Mouse (Mus musculus) brown adipose tissue, adult 24 weeks (tissue): ENCODE measurements around the gene Marveld3. TPM values are rescaled to one million over a fixed set of nuclear protein-coding genes. Genes with fewer than 3 reads are reported as not detected.

Experiments used
- H3K27ac ChIP-seq: fragments of 200-500 bp; replicated peaks from 2 replicates; pipeline ENCODE4 v1.5.1; 2012; ENCODE audit warnings: low read depth, mild to moderate bottlenecking, low read length
- H3K4me1 ChIP-seq: fragments of 200-500 bp; 2 replicates; pipeline ENCODE4 v1.6.1; 2012; ENCODE audit warnings: low read length, mixed read lengths; ENCODE audit not compliant: control insufficient read depth, insufficient read depth, insufficient read length
- H3K4me3 ChIP-seq: fragments of 200-500 bp; 2 replicates; pipeline ENCODE4 v1.5.1; 2012; ENCODE audit warnings: low read depth, mild to moderate bottlenecking, low read length, moderate library complexity; ENCODE audit not compliant: insufficient read depth
- polyA plus RNA-seq: library from polyadenylated mRNA; stranded (reverse); fragments of >200 nt; gene quantifications from 2 replicates; pipeline ENCODE4 v1.2.4, GENCODE M21; 2012; ENCODE audit not compliant: missing spikeins, insufficient read depth, insufficient read length

Gene Marveld3
- polyA plus RNA-seq, 1 experiment: not detected

DNA sequence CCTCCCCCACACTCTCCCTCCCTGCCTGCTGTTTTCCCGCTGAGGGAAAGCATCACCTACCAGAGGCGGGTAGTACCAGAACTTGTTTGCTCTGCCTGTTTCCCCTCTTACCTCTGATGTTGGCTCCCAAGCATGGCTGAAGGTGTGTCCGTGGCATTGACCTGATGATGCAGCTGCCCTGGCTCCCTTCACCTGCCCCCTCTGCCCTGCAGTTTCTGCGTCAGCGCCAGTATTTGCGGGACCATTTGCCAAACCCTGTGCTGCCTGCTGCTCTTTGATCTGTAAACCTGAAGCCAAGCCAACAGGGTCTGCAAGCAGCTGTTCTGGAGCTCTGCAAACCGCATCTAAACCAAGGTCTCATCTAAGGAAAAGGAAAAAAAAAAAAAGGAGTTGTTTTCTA, 24.4 kb upstream of the Marveld3 start:
- Histone ChIP-seq H3K4me3 (no peak overlapping the region), H3K4me1 (no peaks in the 10 kb centered on the region), H3K27ac (no peak overlapping the region)

DNA sequence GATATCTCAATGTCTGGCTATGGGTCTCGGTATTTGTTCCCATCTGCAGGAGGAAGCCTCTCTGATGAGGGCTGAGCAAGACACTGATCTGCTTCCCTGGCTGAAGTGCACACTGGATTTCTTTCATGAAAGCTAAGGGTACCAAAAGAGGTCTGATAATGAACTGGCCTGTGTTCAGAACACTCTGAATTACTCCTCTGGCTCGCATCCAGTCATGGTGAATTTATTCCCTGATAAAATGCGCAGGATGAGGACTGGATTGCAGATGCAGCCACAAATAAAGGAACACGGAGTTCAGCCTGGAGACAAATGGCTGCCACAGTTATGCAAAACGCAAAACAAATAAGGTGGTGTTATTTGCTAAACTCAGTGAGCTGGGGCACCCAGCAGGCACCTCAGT, 21.9 kb upstream of the Marveld3 start:
- Histone ChIP-seq H3K27ac (no peak overlapping the region), H3K4me3 (no peak overlapping the region), H3K4me1 (no peaks in the 10 kb centered on the region)

DNA sequence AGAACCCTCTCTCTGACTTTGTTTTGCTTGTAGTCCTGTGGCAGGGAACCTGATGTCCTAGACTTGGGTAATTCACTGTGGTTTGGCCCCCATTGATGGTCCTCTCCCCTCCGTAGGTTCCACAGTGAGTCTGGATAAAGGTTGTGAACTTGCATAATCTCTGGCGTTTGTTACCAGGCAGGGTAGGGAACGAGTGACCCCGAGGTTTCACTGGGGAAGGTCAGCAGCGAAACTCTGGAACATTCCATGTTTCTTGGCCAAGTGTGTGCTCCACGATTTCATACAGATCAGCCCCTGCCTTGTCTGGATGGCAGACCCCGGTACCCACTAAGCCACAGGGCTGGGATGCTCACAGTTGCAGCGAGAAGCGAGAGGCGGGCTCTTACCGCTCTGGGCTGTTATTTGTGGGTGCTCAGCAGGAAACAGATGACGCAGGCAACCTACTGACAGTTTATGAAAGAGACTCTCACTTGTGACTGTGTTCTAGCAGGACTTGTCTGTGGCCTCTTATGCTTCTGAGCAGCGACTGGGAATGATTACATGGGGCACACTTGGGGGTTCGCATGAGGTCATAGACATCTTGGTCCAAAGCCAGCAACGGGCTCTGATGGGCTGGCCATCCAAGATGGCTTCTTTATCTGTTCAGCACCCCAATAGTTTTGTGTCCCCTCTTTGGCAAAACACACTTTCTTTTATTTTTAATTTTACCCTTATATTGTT, 20.5 kb upstream of the Marveld3 start:
- Histone ChIP-seq H3K27ac (no peak overlapping the region), H3K4me3 (no peak overlapping the region), H3K4me1 (no peaks in the 10 kb centered on the region)

DNA sequence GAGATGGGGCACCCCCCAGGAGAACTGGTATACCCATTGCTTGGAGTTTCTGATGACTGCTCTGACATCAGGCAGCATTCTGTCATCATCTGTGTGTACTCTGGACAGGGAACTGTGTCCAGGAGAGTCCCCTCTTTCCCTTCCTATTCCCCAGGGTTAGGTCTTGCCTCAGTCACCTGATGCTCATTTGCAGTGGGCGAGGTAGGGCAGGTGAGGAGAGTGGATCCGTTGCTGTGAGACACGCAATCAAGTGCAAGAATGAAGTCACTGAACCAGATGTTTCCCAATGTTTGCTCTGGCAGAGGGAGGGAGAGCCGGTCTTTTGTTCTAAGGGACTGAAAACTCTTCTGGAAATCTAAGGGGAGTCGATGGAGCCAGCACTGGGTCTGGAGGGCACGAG, 17.3 kb upstream of the Marveld3 start:
- Histone ChIP-seq H3K4me3 (no peak overlapping the region), H3K27ac (no peak overlapping the region), H3K4me1 (no peaks in the 10 kb centered on the region)

DNA sequence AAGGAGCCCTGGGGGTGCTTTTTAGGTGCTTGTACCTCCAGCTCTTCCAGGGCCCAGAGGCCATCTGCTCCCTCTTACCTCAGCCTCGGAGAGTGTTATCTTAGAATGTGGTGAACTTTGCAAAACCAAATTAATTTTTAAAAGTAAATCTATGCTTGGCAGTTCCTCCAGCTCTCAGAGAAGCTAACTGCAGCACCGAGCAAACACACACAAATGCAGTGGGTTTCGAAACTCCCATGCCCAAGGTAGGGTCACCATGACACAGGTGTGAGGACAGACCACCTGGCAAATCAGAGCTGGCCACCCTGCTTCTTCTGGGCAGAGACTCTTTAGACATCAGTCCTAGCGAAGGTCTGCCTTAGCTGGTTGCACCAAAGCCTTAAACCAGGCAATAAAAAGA, 10.9 kb upstream of the Marveld3 start:
- Histone ChIP-seq H3K4me1 (no peaks in the 10 kb centered on the region), H3K4me3 (no peak overlapping the region), H3K27ac (no peak overlapping the region)

DNA sequence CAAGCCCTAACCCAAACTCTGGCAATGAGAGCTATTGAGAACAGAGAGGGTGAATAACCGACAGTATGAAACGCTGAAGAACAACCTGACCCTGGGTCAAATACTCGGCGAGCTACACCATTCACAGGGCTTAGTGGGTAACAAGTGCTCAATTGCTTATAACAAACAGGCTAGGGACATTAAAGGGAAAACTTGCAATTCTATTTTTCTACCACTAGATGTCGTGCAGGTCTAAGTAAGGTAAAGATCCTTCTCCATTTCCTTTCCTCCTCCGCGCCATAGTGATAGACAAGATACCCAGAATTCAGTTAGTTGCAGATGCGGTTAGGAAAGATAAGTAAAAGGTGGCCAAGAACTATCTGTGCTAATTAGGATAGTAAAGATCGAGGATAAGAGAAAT, 8.3 kb upstream of the Marveld3 start:
- Histone ChIP-seq H3K4me1 (no peaks in the 10 kb centered on the region), H3K4me3 (no peak overlapping the region), H3K27ac (no peak overlapping the region)

DNA sequence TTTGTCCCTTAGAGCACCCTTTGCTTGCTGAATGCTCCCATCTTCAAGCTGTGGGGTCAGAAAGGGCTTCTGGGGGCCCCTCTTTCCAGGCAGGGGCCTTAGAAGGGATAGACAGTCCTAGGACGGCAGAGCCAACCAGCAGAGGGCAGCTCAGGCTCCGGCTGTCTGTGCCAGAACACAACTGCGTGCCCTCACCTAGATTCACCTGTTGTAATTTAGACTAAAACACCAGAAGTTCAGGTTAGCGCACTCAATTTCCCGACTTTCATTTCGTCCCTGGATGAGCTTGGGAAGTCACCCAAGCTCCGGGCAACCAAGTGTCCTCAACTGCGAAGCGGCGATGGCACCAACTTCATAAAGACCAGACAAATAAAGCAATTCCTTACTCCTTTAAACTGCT, 6.8 kb upstream of the Marveld3 start:
- Histone ChIP-seq H3K4me3 (no peak overlapping the region), H3K27ac (no peak overlapping the region), H3K4me1 (no peaks in the 10 kb centered on the region)

DNA sequence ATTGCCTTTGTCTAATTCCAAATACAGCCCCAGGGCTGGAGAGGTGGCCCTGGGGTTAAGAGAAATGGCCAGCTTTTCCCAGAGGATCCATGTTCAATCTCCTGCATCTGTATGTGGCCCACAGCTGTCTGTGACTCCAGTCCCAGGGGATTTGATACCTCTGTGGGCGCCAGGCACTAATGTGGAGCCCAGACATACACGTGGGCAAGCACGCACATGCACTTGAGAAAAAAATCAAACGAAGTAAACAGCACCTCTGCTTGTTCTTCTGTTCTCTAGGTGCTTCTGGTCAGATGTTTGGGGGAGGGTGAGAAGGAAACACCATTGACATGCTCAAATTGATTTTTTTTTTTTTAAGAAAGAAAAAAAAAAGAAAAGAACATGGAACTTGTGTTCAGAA, 2.1 kb upstream of the Marveld3 start:
- H3K4me3 ChIP-seq: no peak overlapping the region
- H3K27ac ChIP-seq: no peak overlapping the region
- no peaks in the 10 kb centered on the region for H3K4me1 ChIP-seq

DNA sequence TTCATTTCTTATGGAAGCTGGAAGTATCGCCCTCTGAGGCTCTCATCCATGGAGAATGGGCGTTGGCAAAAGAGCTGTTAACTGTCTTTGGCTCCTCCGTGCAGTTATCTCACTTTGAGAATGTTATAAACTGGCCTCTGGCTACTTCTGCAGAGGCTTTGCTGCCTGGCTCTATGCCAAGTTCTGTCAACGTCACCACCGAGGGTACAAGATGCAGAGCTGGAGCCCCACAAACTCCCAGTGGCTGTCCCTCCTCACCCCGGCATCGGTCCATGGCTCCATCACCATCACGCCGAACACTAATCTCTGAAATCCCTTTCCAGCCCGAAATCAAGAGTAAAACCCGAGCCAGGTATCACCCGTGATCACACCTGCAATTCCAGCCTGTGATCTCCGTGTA, 1.4 kb upstream of the Marveld3 start:
- Histone ChIP-seq H3K4me3 (no peak overlapping the region), H3K27ac (no peak overlapping the region), H3K4me1 (no peaks in the 10 kb centered on the region)

DNA sequence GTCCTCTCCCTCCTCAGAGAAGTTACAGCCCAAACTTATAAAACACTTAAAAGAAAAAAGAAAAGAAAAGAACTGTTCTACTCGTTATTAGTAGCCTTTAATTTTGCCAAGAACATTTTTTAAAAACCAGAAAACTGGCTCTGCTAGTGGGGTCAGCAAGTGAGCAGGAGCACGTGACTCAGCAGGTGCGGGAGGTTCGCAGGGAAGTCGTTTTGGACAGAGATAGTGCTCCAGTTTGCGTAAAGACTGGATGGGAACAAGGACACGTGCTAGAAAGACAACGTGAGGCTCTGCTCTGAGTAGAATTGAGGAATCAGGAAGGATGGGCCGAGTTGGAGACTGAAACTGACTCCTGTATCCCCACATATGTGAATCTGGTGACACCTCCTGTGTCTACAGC, 893 bp upstream of the Marveld3 start:
- Histone ChIP-seq H3K4me3 (no peak overlapping the region), H3K4me1 (no peaks in the 10 kb centered on the region), H3K27ac (no peak overlapping the region)

DNA sequence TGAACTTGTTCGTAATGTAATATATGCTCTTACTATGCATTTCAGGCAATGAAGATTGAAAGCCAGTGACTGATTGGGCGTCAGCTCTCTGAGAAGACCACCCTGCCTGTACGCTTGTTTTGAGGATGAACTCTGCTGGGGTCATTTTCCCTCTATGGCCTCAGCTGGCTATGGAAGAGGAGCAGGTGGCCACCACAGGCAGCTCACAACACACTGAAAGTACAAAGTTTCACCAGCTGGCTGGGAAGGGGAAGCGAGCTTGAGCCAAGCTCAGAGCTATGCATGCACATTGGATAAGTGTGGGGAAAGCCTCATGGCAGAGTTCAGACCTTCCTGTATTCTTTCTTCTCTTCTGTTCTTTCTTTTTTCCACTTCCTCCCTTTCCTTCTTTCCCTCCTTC, 2.9 kb downstream of the Marveld3 start:
- Histone ChIP-seq H3K4me3 (no peak overlapping the region), H3K27ac (no peak overlapping the region), H3K4me1 (0 out of 2 replicates have a peak, but pooled peaks cover 2% of the 10 kb centered on the region)

DNA sequence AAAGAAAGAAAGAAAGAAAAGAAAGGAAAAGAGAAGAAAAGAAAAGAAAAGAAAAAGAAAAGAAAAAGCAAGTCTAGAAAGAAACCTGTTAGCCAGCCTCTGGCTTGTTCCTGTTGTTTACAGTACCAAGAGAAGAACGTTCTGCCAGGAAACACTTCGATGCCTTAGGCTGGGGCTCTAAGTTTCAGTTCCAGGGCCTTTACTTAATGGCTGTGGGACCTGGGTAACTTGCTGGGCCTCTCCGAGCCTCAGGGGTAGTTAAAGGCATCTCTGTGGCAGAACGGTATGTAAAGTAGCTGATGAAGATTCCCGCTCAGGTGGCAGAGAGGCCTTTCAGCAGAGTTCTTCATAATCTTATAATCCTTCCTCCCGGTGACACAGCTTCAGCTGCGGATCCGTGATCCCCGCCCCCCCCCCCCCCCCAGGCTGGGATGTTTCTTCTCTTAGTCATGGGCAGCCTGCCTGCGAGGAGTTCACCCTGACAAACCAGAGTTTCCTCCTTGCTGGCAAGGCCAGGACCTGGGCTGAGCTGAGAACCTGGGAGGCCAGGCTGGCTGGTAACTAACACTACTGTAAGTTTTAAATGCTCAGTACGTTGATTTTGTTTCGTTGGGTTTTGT, 3.9 kb downstream of the Marveld3 start:
- Histone ChIP-seq H3K4me3 (no peak overlapping the region), H3K27ac (no peak overlapping the region), H3K4me1 (0 out of 2 replicates have a peak, but pooled peaks cover 2% of the 10 kb centered on the region)

DNA sequence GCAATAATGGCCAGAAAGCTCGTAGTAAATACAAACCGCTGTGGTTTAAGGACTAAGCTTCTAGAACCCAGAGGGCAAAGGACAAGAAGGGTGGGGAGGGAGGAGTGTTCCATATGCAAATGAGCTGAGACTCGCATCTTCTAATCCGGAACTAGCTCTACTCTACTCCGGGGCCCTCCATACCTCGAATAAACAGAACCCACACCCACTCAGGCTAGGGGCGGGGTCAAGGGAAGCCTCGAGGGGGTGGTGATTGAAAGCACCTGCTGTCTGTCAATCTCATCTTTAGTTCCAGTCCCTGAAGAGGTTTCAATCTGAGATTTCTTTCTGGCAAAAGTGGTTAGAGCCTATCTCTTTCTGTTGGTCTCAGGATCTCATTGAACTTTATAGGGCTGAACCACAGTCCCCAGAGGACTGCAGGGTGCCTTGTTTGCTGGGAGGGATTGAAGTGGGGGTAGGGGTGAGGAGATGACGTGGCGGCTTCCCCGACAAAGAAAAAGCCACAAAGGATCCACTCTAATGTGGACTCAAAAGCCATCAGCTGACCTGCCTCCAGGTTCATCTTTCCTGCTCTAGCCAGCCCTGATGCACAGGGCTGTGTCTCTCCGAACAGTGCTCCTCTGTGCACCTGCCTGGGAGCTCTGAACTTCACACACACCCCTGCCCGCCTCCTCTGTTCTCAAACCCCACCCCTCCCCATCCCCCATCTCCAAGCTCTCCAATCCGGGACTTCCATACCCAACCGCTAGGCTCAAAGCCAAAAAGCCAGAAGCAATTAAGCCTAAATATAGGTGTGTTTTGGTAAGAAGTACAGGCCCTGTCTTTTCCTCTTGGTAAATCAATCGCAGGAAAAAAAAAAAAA, 4.6 kb downstream of the Marveld3 start:
- Histone ChIP-seq H3K4me1 (0 out of 2 replicates have a peak, but pooled peaks cover 2% of the 10 kb centered on the region), H3K4me3 (no peak overlapping the region), H3K27ac (no peak overlapping the region)

DNA sequence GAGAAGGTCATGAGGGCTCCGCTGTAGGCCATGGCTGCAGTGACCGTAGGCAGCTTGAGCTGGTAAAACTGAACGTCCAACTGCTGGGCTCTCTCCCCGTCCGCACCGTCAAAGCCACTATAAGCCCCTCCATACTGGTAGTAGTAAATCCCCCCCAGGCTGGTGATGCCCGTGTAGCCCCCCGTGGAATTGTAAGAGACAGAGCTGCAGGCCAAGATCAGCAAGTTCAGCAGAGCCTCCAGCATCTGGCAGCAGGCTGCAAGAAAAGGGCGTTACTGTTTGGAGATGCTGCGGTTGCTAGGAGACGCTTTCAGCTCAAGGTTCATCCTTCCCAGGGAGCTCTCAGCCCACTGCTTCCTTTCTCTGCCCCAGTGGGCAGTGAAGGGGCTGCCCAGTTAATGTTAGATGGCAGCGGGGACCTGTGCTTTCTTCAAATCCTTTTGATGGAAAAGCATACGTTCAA, 7.5 kb downstream of the Marveld3 start:
- Histone ChIP-seq H3K4me1 (0 out of 2 replicates have a peak, but pooled peaks cover 2% of the 10 kb centered on the region), H3K4me3 (no peak overlapping the region)

DNA sequence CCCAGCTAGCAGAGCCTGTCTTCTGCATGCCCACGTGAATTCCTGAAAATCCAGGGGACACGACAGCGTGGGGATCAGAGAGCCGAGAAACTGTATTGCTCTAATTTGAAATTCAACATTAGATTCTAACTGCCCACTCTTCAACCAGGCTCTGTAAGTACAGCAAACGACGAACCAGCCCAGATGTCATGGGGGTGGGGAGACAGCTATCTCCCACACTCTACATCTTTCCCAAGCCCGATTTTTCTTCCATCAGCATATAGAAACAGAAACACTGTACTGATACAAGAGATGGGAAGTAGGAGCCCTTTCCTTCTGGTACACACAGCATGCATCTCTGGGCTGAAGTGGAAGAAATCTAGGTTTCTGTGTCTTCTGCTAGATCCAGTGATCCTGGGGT, 9.8 kb downstream of the Marveld3 start:
- H3K4me1 ChIP-seq: no peaks in the 10 kb centered on the region
- no peak overlapping the region for H3K27ac ChIP-seq
- H3K4me3 ChIP-seq: no peak overlapping the region

More for the DNA sequence above, 7.5 kb downstream of the Marveld3 start:
- no peak overlapping the region for H3K27ac ChIP-seq
